Mouse (Mus musculus) monocyte, adult 2 months (primary cell): ENCODE measurements around the gene Reg1.
"Not testable (repeated sequence)": the region's sequence is repeated elsewhere in the genome, so short reads cannot be mapped to it uniquely, and the experiment has no call there.

ENCODE experiments used
- DNase-seq, 2 experiments: peaks; one replicate each; pipeline ENCODE4 v3.0.0; 2022; ENCODE audit warnings: low spot score in 2 of 2, low read depth in 1 of 2

The Reg1 gene

DNA sequence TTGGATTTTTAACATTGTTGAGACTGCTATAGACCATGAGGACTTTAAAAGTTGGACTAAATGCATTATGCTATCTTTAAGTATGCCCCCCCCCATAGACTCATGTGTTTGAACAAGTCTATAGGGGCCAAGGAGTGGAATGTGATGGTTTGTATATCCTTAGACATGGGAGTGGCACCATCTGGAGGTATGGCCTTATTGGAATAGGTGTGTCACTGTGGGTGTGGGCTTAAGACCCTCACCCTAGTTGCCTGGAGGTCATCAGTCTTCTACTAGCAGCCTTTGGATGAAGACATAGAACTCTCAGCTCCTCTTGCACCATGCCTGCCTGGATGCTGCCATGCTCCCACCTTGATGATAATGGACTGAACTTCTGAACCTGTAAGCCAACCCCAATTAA lies at the start of gene Reg1:
Reg1 (plus strand) TSS at position 301 of the 400 bp plus-strand sequence.
- DNase-seq = not testable (repeated sequence)

DNA sequence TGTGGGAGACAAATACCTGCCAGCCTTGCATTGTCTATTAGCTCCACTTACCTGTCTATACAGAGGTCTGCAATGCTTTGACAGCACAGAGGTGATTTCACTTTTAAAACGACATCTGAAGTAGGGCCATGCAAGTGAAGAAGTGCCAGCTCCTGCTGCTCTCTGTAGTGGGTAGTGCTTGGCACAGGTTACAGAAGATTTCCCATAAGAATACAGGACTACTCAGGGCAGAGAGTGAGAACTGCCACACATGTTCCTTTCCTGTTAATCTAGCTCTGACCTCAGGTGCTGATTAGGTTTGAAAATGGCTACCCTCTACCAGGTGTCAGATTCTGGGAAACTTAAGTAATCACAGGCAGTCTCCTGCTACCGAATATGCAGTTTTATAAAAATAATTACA lies 43.7 kb upstream of the Reg1 start, which contains the start of gene Reg3d:
Reg3d (minus strand) TSS at position 101 of the 400 bp plus-strand sequence.
- no peak for DNase-seq

DNA sequence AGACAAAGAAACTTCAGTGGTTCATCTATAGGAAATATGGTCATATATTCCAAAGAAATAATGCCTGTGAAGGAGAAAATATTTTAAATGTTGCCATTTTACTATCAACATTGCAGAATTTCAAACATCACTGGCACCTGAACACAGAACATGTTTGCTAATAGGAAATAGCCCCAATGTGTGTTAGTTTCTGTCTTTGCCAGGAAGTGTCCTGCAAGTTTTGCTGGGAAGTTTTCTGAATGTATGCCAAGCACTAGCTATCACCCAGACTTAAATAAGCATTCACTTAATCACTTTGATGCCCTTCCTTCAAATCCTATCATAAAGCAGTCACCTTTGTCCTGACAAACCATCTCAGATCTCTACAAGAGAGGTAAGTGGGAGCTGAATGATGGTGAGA lies 42.1 kb upstream of the Reg1 start, which contains the start of gene Reg3a:
Reg3a (plus strand) TSS at position 301 of the 400 bp plus-strand sequence.
- no peak for DNase-seq

DNA sequence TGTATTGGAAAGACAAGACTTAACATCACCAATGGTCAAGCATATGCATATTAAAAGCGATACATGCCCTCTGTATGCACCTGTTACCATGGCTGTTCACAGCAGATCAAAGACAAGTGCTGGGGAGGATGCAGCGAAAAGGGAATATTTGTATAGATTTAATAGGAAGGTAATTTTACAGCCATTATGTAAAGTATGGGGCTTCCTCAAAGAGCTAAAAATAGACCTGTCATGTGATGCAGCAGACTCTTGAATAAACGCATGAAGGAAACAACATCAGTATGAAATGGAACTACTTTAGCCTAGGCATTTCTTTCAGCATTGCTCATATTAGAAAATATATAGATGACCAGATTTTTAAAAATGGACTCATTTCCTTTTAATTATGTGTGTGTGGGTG lies 36.9 kb upstream of the Reg1 start:
- no peak for DNase-seq

DNA sequence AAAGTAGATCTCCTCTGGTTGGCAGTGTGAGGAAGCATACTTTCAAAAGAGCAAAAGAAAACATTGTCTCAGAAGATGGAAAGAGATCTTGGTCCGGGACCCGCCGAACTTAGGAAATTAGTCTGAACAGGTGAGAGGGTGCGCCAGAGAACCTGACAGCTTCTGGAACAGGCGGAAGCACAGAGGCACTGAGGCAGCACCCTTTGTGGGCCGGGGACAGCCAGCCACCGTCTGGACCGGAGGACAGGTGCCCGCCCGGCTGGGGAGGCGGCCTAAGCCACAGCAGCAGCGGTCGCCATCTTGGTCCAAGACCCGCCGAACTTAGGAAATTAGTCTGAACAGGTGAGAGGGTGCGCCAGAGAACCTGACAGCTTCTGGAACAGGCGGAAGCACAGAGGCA lies 27.2 kb upstream of the Reg1 start, which contains the start of gene Reg2:
Reg2 (plus strand) TSS at position 301 of the 400 bp plus-strand sequence.
- not testable (repeated sequence) for DNase-seq

DNA sequence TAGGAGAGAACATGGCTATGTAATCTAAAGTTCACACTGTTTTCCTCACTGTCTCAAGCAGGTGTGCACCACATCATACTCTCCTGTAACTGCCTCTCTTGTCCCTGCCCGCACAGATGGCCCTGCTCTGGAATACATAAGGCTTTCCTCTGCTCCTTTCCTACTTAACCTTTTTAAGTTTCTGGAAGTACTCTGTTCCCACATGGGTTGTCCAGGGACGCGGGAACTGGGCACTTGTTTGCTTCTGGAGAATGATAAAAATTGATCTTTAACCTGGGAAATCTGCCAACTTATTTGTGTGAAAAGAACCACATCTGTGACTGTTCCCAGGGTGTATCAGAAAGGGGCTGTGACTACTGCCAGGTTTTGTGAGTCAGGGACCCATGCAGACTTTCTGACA lies 3.0 kb downstream of the Reg1 start:
- DNase-seq = no peak

DNA sequence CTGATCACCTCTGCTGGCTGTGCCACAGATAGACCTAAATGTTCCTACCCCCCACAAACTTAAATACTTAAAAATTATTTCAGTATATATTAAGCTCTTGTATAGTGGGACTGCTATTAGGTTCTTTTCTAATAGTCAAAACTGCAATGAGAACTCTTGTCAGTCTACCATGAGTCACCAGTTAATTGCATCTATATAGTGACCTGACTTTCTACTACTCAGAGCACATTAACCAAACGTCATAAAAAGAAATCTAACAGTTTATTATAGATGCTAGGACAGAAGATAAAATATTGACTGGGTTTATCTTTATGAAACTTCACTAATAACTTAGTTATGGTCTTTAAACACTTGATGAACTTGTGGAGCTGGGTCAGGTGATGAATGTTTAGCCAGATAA lies 24.7 kb downstream of the Reg1 start:
- DNase-seq = no peak

DNA sequence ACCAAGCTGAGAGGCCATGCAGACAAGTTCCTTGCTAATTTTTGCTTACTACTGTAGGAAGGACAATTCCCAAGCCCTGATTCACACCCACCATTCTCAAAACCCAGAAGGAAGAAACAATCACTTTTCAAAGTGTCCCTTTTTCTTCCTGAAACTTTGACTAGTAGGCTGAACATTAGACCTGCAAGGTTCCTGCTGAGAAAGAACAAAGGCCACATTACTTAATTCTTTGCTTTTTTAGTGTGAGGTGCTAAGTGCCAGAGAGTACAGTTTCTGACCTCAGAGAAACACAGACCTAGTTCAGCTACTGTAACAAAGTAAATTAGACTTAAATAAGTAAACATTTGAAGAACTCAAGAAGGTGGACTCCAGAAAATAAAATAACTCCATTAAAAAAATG lies 25.9 kb downstream of the Reg1 start:
- DNase-seq = no peak

DNA sequence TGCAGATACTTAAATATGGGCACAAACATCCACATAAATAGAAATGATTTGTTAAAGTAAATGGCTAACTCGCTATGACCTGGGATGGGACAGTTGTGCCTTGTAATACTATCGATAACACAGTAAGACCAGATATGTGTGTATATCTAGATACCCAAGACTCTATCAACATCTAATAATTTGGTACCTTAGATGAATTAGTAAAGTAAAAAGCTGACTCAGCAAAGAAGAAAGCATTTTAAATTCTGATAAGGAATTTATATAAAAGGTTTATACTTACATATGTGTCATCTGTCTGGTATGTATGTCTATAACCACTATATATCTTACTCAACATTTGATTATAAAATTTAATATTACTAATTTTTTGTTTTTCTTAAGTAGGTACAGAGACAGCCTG lies 30.3 kb downstream of the Reg1 start:
- DNase-seq = no peak

DNA sequence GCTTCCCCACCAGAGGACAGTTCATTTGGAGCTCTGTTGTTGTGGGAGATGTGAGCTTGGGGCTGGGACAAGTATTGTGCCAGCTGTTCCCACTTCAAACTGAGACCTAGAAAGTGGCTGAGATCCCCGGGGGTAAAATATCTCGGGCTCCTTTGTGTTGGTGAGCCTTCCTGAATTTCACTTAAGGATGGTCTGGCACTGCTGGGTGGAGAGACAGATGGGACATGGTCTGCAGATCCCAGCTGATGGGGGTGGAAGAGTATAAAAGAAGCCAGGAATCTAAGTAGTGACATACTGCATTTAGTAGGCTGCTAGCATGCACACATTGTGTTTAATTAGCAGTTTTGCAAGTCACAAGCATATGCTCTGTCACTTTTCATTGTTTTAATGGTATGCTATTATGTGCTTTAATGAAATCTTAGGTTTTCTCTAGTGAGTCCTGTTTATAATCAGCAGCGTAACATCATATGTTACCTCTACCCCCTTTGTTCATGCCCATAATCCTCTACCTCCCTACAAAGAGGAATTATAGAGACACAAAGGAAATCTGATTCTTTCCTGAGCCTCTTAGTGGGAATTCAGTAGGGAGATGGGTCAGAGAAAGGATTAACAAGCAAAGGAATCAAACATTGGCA lies 37.8 kb downstream of the Reg1 start:
- DNase-seq = no peak

DNA sequence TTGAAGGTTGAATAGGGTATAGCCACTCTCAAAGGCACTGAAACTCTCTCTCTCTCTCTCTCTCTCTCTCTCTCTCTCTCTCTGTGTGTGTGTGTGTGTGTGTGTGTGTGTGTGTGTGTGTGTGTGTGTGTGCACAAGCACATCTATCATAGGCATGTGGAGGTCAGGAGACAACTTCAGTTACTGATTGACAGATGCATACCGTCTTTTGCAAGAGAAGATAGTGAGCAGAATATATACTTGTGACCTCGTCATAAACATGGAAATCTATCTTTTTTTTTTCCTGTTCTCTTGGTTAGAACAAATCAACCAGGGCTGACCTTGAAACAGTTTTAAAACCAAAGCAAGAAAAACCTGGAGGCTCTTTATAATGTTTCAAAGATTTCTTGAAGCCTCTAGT lies 39.8 kb downstream of the Reg1 start:
- DNase-seq = no peak

DNA sequence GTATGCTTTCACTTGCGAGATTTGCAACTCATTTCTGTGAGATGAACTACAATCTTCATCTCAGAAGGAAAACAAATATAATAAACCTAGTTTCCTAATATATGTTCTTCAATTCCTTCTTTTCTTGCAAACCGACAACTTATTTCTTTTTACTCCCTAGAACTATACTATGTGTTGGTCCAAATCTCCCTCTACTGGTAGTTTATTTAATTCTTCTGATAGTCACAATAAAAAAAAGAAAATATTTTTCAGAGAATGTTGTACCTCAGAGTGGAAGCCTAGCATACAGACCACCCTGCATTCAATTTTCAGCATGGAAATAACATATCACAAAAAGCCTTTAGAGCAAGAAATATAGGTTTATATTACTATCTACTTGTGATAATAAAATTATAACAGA lies 40.8 kb downstream of the Reg1 start:
- no peak for DNase-seq

DNA sequence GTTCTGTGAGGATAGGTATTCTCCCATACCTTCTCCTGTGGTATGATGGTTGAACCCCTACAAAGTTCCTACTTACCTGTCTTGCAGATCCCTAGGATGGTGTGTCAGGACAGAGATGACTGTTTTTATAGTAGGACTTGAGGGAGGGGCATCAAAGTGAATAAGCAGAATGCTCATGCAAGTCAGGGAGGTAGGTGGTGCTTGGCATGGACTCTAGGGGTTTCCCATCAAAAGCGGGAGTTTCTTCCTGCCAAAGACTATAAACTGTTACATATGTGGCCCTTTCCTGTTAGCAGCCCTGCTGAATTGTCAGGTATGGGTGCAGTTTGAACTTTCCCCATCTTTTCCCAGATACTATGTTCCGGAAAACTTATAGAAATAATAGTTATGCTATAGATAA lies 46.3 kb downstream of the Reg1 start, which contains the start of gene Reg3g:
Reg3g (minus strand) TSS at position 101 of the 400 bp plus-strand sequence.
- DNase-seq = no peak

DNA sequence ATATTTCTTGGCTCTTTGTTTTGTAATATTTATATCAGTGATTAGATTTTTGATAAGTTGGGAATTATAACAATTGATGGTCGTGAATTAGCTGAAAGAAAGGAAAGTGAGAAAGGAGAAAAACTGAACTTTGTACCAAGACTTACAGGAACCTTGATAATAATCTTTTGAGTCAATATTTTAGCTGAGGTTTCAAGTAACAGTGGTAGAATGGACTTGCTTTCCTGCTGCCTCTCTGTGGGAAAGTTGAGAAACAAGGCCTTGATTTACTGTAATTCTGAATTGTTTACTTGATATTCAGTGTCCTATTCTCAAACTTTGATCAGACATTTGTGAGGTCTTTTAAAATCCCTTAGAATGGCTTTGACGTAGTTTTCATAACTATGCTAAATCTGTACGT lies 46.8 kb downstream of the Reg1 start:
- DNase-seq = no peak
